Mouse (Mus musculus): ENCODE measurements around the gene Dagla. TPM values are rescaled to one million over a fixed set of nuclear protein-coding genes. Genes with fewer than 3 reads are reported as not detected.

Dagla gene
- polyA plus RNA-seq, 1 experiment from 2014 or later: 8.9 TPM

GRCm38 (mm10) chr19:10210885-10211284 is 93.8 kb downstream of the Dagla start:
- H3K4me2 ChIP-seq (ENCODE audit: low read depth, low read length): no peak overlapping the region
- no peak overlapping the region for H3K27ac ChIP-seq (ENCODE audit: low read depth, low read length)
- ATAC-seq (ENCODE audit: low read depth): no peak
- no peaks in the 10 kb centered on the region for H3K27me3 ChIP-seq (ENCODE audit: control insufficient read depth, insufficient read depth, low read length)
- H3K36me3 ChIP-seq (ENCODE audit: control insufficient read depth, insufficient read depth, low read length): peaks cover 20% of the 10 kb centered on the region; the same call in 1 of the 2 replicates
- H3K4me3 ChIP-seq (ENCODE audit: low read depth, low read length): no peak overlapping the region
- 90% methylated on average over 4 of the region's 4 CpGs for WGBS
- no peaks in the 10 kb centered on the region for H3K4me1 ChIP-seq (ENCODE audit: control insufficient read depth, insufficient read depth, low read length)
- no peaks in the 10 kb centered on the region for H3K9me3 ChIP-seq (ENCODE audit: control insufficient read depth, low read length)
- no peak overlapping the region for H3K9ac ChIP-seq (replicated peaks; ENCODE audit: low read depth, low read length)

- H3K4me3 ChIP-seq (ENCODE audit: low read depth, low read length): no peak overlapping the region
- no peaks in the 10 kb centered on the region for H3K27me3 ChIP-seq (ENCODE audit: control insufficient read depth, insufficient read depth, low read length)
- WGBS: 91% methylated on average over 3 of the region's 3 CpGs
- no peak overlapping the region for H3K4me2 ChIP-seq (ENCODE audit: low read depth, low read length)
- no peak overlapping the region for H3K27ac ChIP-seq (ENCODE audit: low read depth, low read length)
- H3K4me1 ChIP-seq (ENCODE audit: control insufficient read depth, insufficient read depth, low read length): 0 out of 2 replicates have a peak, but pooled peaks cover 7% of the 10 kb centered on the region
- no peaks in the 10 kb centered on the region for H3K9me3 ChIP-seq (ENCODE audit: control insufficient read depth, low read length)
- ATAC-seq (ENCODE audit: low read depth): no peak
- peaks cover 20% of the 10 kb centered on the region; the same call in 1 of the 2 replicates for H3K36me3 ChIP-seq (ENCODE audit: control insufficient read depth, insufficient read depth, low read length)
- no peak overlapping the region for H3K9ac ChIP-seq (replicated peaks; ENCODE audit: low read depth, low read length)
Measured at GRCm38 (mm10) chr19:10208851-10209250, 95.8 kb downstream of the Dagla start.

DNA sequence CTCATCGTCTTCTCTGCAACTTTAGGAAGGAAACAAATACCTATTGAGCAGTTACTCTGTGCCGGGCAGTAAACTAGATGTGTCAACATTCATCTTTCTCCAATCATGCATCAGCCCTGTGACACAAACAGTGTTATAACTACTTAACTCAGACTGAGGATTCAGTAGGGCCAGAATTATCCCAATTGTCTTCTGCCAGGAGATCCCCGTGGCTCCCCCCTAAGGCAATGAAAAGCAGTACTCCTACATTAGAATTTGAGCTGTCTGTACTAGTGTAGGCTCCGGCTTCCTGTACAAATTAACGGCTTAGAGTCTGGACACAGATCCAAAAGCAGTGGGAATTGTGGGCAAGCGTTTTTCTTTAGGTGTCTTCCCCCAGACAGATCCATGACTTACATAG is 99.6 kb downstream of the Dagla start:
- Histone ChIP-seq H3K9me3 (ENCODE audit: control insufficient read depth, low read length) (no peaks in the 10 kb centered on the region), H3K4me3 (ENCODE audit: low read depth, low read length) (peak overlapping the region; percentile 68), H3K4me1 (ENCODE audit: control insufficient read depth, insufficient read depth, low read length) (peaks cover 15% of the 10 kb centered on the region; the same call in 1 of the 2 replicates), H3K27me3 (ENCODE audit: control insufficient read depth, insufficient read depth, low read length) (no peaks in the 10 kb centered on the region), H3K27ac (ENCODE audit: low read depth, low read length) (no peak overlapping the region), H3K36me3 (ENCODE audit: control insufficient read depth, insufficient read depth, low read length) (peaks cover 24% of the 10 kb centered on the region; the same call in 1 of the 2 replicates), H3K4me2 (ENCODE audit: low read depth, low read length) (peak overlapping the region; percentile 80), H3K9ac (replicated peaks; ENCODE audit: low read depth, low read length) (no peak overlapping the region)
- no peak for ATAC-seq (ENCODE audit: low read depth)
- 65% methylated on average over 6 of the region's 6 CpGs for WGBS

DNA sequence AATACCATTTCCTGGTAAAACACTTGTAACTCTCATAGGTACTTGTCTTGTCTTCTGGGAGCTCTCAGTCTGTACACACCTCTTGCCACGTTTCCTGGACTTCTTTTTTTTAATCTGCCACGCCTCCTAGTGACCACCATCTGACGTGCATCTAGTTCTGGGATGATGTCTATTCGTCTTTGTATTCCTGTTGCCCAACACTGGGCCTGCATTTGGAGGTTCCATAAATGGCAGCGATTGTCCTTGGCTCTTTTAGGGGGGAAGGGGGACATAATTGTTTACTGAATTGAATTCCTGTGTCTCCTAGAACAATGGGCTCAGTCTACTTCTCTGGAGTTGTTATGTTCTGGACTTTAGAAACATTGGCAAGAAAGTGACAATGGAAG is 100.1 kb downstream of the Dagla start:
- 0 out of 2 replicates have a peak, but pooled peaks have one; percentile 10 for ATAC-seq (ENCODE audit: low read depth)
- Histone ChIP-seq H3K27me3 (ENCODE audit: control insufficient read depth, insufficient read depth, low read length) (no peaks in the 10 kb centered on the region), H3K27ac (ENCODE audit: low read depth, low read length) (no peak overlapping the region), H3K9ac (replicated peaks; ENCODE audit: low read depth, low read length) (peak overlapping the region; percentile 72; the same call in 1 of the 2 replicates), H3K9me3 (ENCODE audit: control insufficient read depth, low read length) (no peaks in the 10 kb centered on the region), H3K4me1 (ENCODE audit: control insufficient read depth, insufficient read depth, low read length) (peaks cover 15% of the 10 kb centered on the region; the same call in 1 of the 2 replicates), H3K4me2 (ENCODE audit: low read depth, low read length) (peak overlapping the region; percentile 80), H3K4me3 (ENCODE audit: low read depth, low read length) (peak overlapping the region; percentile 68), H3K36me3 (ENCODE audit: control insufficient read depth, insufficient read depth, low read length) (peaks cover 25% of the 10 kb centered on the region)
- WGBS: 2% methylated on average over 5 of the region's 5 CpGs

- Histone ChIP-seq H3K4me3 (ENCODE audit: low read depth, low read length) (peak within 1 kb of the TSS; percentile 68), H3K27me3 (ENCODE audit: control insufficient read depth, insufficient read depth, low read length) (no peaks in the 10 kb centered on the region), H3K9ac (replicated peaks; ENCODE audit: low read depth, low read length) (peak within 1 kb of the TSS; percentile 72), H3K27ac (ENCODE audit: low read depth, low read length) (peak within 1 kb of the TSS; percentile 81), H3K9me3 (ENCODE audit: control insufficient read depth, low read length) (no peaks in the 10 kb centered on the region), H3K36me3 (ENCODE audit: control insufficient read depth, insufficient read depth, low read length) (peaks cover 24% of the 10 kb centered on the region), H3K4me1 (ENCODE audit: control insufficient read depth, insufficient read depth, low read length) (peaks cover 15% of the 10 kb centered on the region; the same call in 1 of the 2 replicates), H3K4me2 (ENCODE audit: low read depth, low read length) (peak within 1 kb of the TSS; percentile 80)
- ATAC-seq (ENCODE audit: low read depth): peak; percentile 94
- WGBS: under 1% methylated on average over 40 of the region's 40 CpGs
Measured at GRCm38 (mm10) chr19:10203848-10204615, 100.6 kb downstream of the Dagla start, which contains the start of the genes Tmem258 and Fen1. Gene Tmem258 (plus strand): TSS chr19:10204014. Gene Fen1 (minus strand): TSS chr19:10204169.

- H3K4me2 ChIP-seq (ENCODE audit: low read depth, low read length): peak overlapping the region; percentile 80
- no peak; the same call in 1 of the 2 replicates for ATAC-seq (ENCODE audit: low read depth)
- no peaks in the 10 kb centered on the region for H3K27me3 ChIP-seq (ENCODE audit: control insufficient read depth, insufficient read depth, low read length)
Measured at GRCm38 (mm10) chr19:10203146-10203847, 101.4 kb downstream of the Dagla start.

DNA sequence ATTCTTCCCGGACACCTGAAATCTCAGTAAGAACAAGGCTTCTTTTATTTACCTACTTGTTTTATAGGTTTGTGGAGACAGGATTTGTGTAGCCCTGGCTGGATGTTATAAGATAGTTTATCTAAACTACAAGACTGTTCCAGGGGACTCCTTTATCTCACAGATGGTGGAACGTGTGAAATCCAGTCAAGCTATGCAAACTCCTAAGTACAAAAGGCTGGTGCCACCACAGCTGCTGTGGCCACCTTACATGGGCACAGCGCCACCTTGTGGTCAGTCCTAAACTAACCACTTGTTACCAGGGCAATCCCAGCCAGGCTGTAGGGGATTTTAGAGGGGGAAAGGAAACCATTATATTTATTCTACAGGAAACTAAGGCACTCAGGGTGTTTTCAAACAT is 106.0 kb downstream of the Dagla start:
- Histone ChIP-seq H3K9me3 (ENCODE audit: control insufficient read depth, low read length) (no peaks in the 10 kb centered on the region), H3K4me1 (ENCODE audit: control insufficient read depth, insufficient read depth, low read length) (peaks cover 8% of the 10 kb centered on the region; the same call in 1 of the 2 replicates), H3K36me3 (ENCODE audit: control insufficient read depth, insufficient read depth, low read length) (peaks cover 35% of the 10 kb centered on the region), H3K27ac (ENCODE audit: low read depth, low read length) (no peak overlapping the region), H3K9ac (replicated peaks; ENCODE audit: low read depth, low read length) (no peak overlapping the region), H3K27me3 (ENCODE audit: control insufficient read depth, insufficient read depth, low read length) (no peaks in the 10 kb centered on the region), H3K4me3 (ENCODE audit: low read depth, low read length) (no peak overlapping the region), H3K4me2 (ENCODE audit: low read depth, low read length) (no peak overlapping the region)
- 31% methylated on average over 3 of the region's 3 CpGs for WGBS
- peak; percentile 48; the same call in 1 of the 2 replicates for ATAC-seq (ENCODE audit: low read depth)

More at GRCm38 (mm10) chr19:10203146-10203847, 101.4 kb downstream of the Dagla start:
- 2% methylated on average over 23 of the region's 23 CpGs for WGBS
- H3K27ac ChIP-seq (ENCODE audit: low read depth, low read length): peak overlapping the region; percentile 81; the same call in 1 of the 2 replicates
- no peaks in the 10 kb centered on the region for H3K9me3 ChIP-seq (ENCODE audit: control insufficient read depth, low read length)
- peak overlapping the region; percentile 68 for H3K4me3 ChIP-seq (ENCODE audit: low read depth, low read length)
- peak overlapping the region; percentile 72 for H3K9ac ChIP-seq (replicated peaks; ENCODE audit: low read depth, low read length)
- peaks cover 15% of the 10 kb centered on the region; the same call in 1 of the 2 replicates for H3K4me1 ChIP-seq (ENCODE audit: control insufficient read depth, insufficient read depth, low read length)
- H3K36me3 ChIP-seq (ENCODE audit: control insufficient read depth, insufficient read depth, low read length): peaks cover 22% of the 10 kb centered on the region

- Histone ChIP-seq H3K9me3 (ENCODE audit: control insufficient read depth, low read length) (no peaks in the 10 kb centered on the region), H3K9ac (replicated peaks; ENCODE audit: low read depth, low read length) (no peak overlapping the region), H3K4me2 (ENCODE audit: low read depth, low read length) (no peak overlapping the region), H3K4me1 (ENCODE audit: control insufficient read depth, insufficient read depth, low read length) (peaks cover 6% of the 10 kb centered on the region; the same call in 1 of the 2 replicates), H3K27ac (ENCODE audit: low read depth, low read length) (no peak overlapping the region), H3K4me3 (ENCODE audit: low read depth, low read length) (no peak overlapping the region), H3K27me3 (ENCODE audit: control insufficient read depth, insufficient read depth, low read length) (no peaks in the 10 kb centered on the region), H3K36me3 (ENCODE audit: control insufficient read depth, insufficient read depth, low read length) (peaks cover 39% of the 10 kb centered on the region)
- no peak for ATAC-seq (ENCODE audit: low read depth)
- 83% methylated on average over 2 of the region's 2 CpGs for WGBS
Measured at GRCm38 (mm10) chr19:10198286-10198685, 106.4 kb downstream of the Dagla start.
